Mouse (Mus musculus): ENCODE measurements around the gene Hvcn1. TPM values are rescaled to one million over a fixed set of nuclear protein-coding genes. Genes with fewer than 3 reads are reported as not detected.

Gene Hvcn1
- polyA plus RNA-seq, 1 experiment from 2014 or later: 9.8 TPM

Other genes starting within 250 kb of the Hvcn1 start
- gene Cux2, start 156.7 kb upstream of the Hvcn1 start, polyA plus RNA-seq (2015; fragmentation: Nextera tagmentation; extraction: Ambion mirVana): 3.8 and 4.1 TPM in 2 replicates
- gene Myl2, start 105.9 kb upstream of the Hvcn1 start, polyA plus RNA-seq (2015; fragmentation: Nextera tagmentation; extraction: Ambion mirVana): 0.61 and 1.0 TPM in 2 replicates
- 0.14 TPM in 1 of 2 replicates, not detected in the other for gene Ccdc63, start 66.0 kb upstream of the Hvcn1 start, polyA plus RNA-seq (2015; fragmentation: Nextera tagmentation; extraction: Ambion mirVana)
- 231 and 235 TPM in 2 replicates for gene Ppp1cc, start 48.5 kb upstream of the Hvcn1 start, polyA plus RNA-seq (2015; fragmentation: Nextera tagmentation; extraction: Ambion mirVana)
- 5.7 and 5.8 TPM in 2 replicates for gene Tctn1, start 57.7 kb downstream of the Hvcn1 start, polyA plus RNA-seq (2015; fragmentation: Nextera tagmentation; extraction: Ambion mirVana)
- gene Pptc7, start 77.6 kb downstream of the Hvcn1 start, polyA plus RNA-seq (2015; fragmentation: Nextera tagmentation; extraction: Ambion mirVana): 8.5 and 8.8 TPM in 2 replicates
- gene Rad9b, start 147.4 kb downstream of the Hvcn1 start, polyA plus RNA-seq (2015; fragmentation: Nextera tagmentation; extraction: Ambion mirVana): 17.1 TPM in 2 replicates
- 185 and 193 TPM in 2 replicates for gene Vps29, start 147.6 kb downstream of the Hvcn1 start, polyA plus RNA-seq (2015; fragmentation: Nextera tagmentation; extraction: Ambion mirVana)
- gene Gpn3, start 165.1 kb downstream of the Hvcn1 start, polyA plus RNA-seq (2015; fragmentation: Nextera tagmentation; extraction: Ambion mirVana): 78.2 and 81.9 TPM in 2 replicates
- gene Fam216a, start 165.6 kb downstream of the Hvcn1 start, polyA plus RNA-seq (2015; fragmentation: Nextera tagmentation; extraction: Ambion mirVana): 85.3 and 89.6 TPM in 2 replicates
- 99.4 and 106 TPM in 2 replicates for gene Arpc3, start 185.1 kb downstream of the Hvcn1 start, polyA plus RNA-seq (2015; fragmentation: Nextera tagmentation; extraction: Ambion mirVana)
- gene Anapc7, start 214.9 kb downstream of the Hvcn1 start, polyA plus RNA-seq (2015; fragmentation: Nextera tagmentation; extraction: Ambion mirVana): 56.2 and 59.1 TPM in 2 replicates